Mouse (Mus musculus): ENCODE measurements around the gene Atxn2l.
"Not testable (repeated sequence)": the region's sequence is repeated elsewhere in the genome, so short reads cannot be mapped to it uniquely, and the experiment has no call there.

Atxn2l gene

GRCm38 (mm10) chr7:126491973-126492372 lies 11.3 kb downstream of the Atxn2l start:
- in situ Hi-C loops (cut with MboI, MseI) = loop anchor here in 1 of 2 experiments (5.0 kb wide), 1 partner anchor 55 kb away; no protein-coding TSS in a partner anchor

- in situ Hi-C loops (cut with MboI, MseI) = loop anchor here in 1 of 2 experiments (5.0 kb wide), 1 partner anchor 56 kb away; no protein-coding TSS in a partner anchor
These were observed 12.2 kb downstream of the Atxn2l start for GRCm38 (mm10) chr7:126491005-126491404.

GRCm38 (mm10) chr7:126487617-126488385 lies 15.4 kb downstream of the Atxn2l start:
- in situ Hi-C loops (cut with MboI, MseI) = not testable (repeated sequence)

GRCm38 (mm10) chr7:126487052-126487483 lies 16.2 kb downstream of the Atxn2l start, which contains the start of gene Tufm:
Gene Tufm (plus strand): TSS chr7:126487361.
- in situ Hi-C loops (cut with MboI, MseI) = no loop called here

- in situ Hi-C loops (cut with MboI, MseI) = no loop called here
These were observed 20.8 kb downstream of the Atxn2l start for GRCm38 (mm10) chr7:126482392-126482871.

GRCm38 (mm10) chr7:126481699-126482098 lies 21.5 kb downstream of the Atxn2l start:
- in situ Hi-C loops (cut with MboI, MseI) = no loop called here

- in situ Hi-C loops (cut with MboI, MseI) = loop anchor here (5.0 to 10.0 kb wide), 3 partner anchors 52 to 720 kb away; partner anchors contain the start of genes Cd2bp2 (in 1 of the 2) and Ppp4c (in 1 of the 2)
These were observed 28.1 kb downstream of the Atxn2l start, which contains the start of gene Sh2b1 for GRCm38 (mm10) chr7:126474993-126475581. Gene Sh2b1 (minus strand): TSS chr7:126475424.

GRCm38 (mm10) chr7:126474486-126474955 lies 28.7 kb downstream of the Atxn2l start:
- in situ Hi-C loops (cut with MboI, MseI) = loop anchor here in 1 of 2 experiments (10.0 kb wide), 1 partner anchor 720 kb away; the partner anchor contains the start of gene Cd2bp2

GRCm38 (mm10) chr7:126473470-126474086 lies 29.7 kb downstream of the Atxn2l start:
- in situ Hi-C loops (cut with MboI, MseI) = loop anchor here in 1 of 2 experiments (10.0 kb wide), 1 partner anchor 721 kb away; the partner anchor contains the start of gene Cd2bp2

GRCm38 (mm10) chr7:126472713-126473112 lies 30.5 kb downstream of the Atxn2l start:
- in situ Hi-C loops (cut with MboI, MseI) = loop anchor here in 1 of 2 experiments (10.0 kb wide), 1 partner anchor 722 kb away; the partner anchor contains the start of gene Cd2bp2

- in situ Hi-C loops (cut with MboI, MseI) = loop anchor here in 1 of 2 experiments (10.0 kb wide), 1 partner anchor 722 kb away; the partner anchor contains the start of gene Cd2bp2
These were observed 30.9 kb downstream of the Atxn2l start for GRCm38 (mm10) chr7:126472306-126472705.

- in situ Hi-C loops (cut with MboI, MseI) = loop anchor here in 1 of 2 experiments (10.0 kb wide), 1 partner anchor 723 kb away; the partner anchor contains the start of gene Cd2bp2
These were observed 31.4 kb downstream of the Atxn2l start for GRCm38 (mm10) chr7:126471853-126472252.

GRCm38 (mm10) chr7:126471361-126471760 lies 31.9 kb downstream of the Atxn2l start:
- in situ Hi-C loops (cut with MboI, MseI) = loop anchor here in 1 of 2 experiments (10.0 kb wide), 1 partner anchor 723 kb away; the partner anchor contains the start of gene Cd2bp2

GRCm38 (mm10) chr7:126470077-126470476 lies 33.2 kb downstream of the Atxn2l start:
- in situ Hi-C loops (cut with MboI, MseI) = loop anchor here in 1 of 2 experiments (10.0 kb wide), 1 partner anchor 725 kb away; the partner anchor contains the start of gene Cd2bp2

GRCm38 (mm10) chr7:126467834-126468627 lies 35.2 kb downstream of the Atxn2l start:
- in situ Hi-C loops (cut with MboI, MseI) = no loop called here

GRCm38 (mm10) chr7:126467271-126467670 lies 36.0 kb downstream of the Atxn2l start:
- in situ Hi-C loops (cut with MboI, MseI) = no loop called here

- in situ Hi-C loops (cut with MboI, MseI) = no loop called here
These were observed 36.5 kb downstream of the Atxn2l start for GRCm38 (mm10) chr7:126466707-126467106.

GRCm38 (mm10) chr7:126466116-126466515 lies 37.1 kb downstream of the Atxn2l start:
- in situ Hi-C loops (cut with MboI, MseI) = no loop called here

- in situ Hi-C loops (cut with MboI, MseI) = no loop called here
These were observed 37.8 kb downstream of the Atxn2l start for GRCm38 (mm10) chr7:126465246-126466030.
